Mouse (Mus musculus) intestine, embryonic 15.5 days (tissue): ENCODE results near the gene Ptprf. TPM values are rescaled to one million over a fixed set of nuclear protein-coding genes. Genes with fewer than 3 reads are reported as not detected.

Source experiments
- ATAC-seq: fragments of 200-750 bp; cut with Nextera tagmentation; 2 replicates; pipeline ENCODE4 v1.8.0; 2017; ENCODE audit warnings: moderate TSS enrichment, moderate library complexity
- H3K27ac ChIP-seq: fragments of 300-500 bp; sonication (generic); 2 replicates; pipeline ENCODE4 v1.5.1; 2015; ENCODE audit warnings: mild to moderate bottlenecking, inconsistent platforms
- H3K27me3 ChIP-seq: fragments of 300-500 bp; sonication (generic); replicated peaks from 2 replicates; pipeline ENCODE4 v1.6.1; 2015; ENCODE audit warnings: inconsistent platforms
- H3K36me3 ChIP-seq: fragments of 300-500 bp; sonication (generic); 2 replicates; pipeline ENCODE4 v1.6.1; 2015; ENCODE audit warnings: inconsistent platforms
- H3K4me1 ChIP-seq: fragments of 300-500 bp; sonication (generic); replicated peaks from 2 replicates; pipeline ENCODE4 v1.6.1; 2015; ENCODE audit warnings: inconsistent platforms
- H3K4me2 ChIP-seq: fragments of 300-500 bp; sonication (generic); replicated peaks from 2 replicates; pipeline ENCODE4 v1.6.1; 2015; ENCODE audit warnings: mild to moderate bottlenecking, inconsistent platforms
- H3K4me3 ChIP-seq: fragments of 300-500 bp; sonication (generic); replicated peaks from 2 replicates; pipeline ENCODE4 v1.5.1; 2015; ENCODE audit warnings: inconsistent platforms
- H3K9ac ChIP-seq: fragments of 300-500 bp; sonication (generic); 2 replicates; pipeline ENCODE4 v1.6.1; 2015; ENCODE audit warnings: inconsistent platforms
- H3K9me3 ChIP-seq: fragments of 300-500 bp; sonication (generic); 2 replicates; pipeline ENCODE4 v1.6.1; 2016; ENCODE audit warnings: inconsistent platforms
- WGBS: fragments of 180-500 bp; shearing (Covaris S2); methylation state at CpG from one replicate; pipeline ENCODE4 v1.1.7; 2015; 5-methylcytosine and 5-hydroxymethylcytosine counted together
- polyA plus RNA-seq: library from polyadenylated mRNA; unstranded; fragments of >200 nt; fragmentation: Nextera tagmentation; extraction: Ambion mirVana; gene quantifications from 2 replicates; pipeline ENCODE4 v1.2.1, GENCODE M21; 2015

The Ptprf gene
- polyA plus RNA-seq, 1 experiment from 2014 or later: 57.7 TPM

DNA sequence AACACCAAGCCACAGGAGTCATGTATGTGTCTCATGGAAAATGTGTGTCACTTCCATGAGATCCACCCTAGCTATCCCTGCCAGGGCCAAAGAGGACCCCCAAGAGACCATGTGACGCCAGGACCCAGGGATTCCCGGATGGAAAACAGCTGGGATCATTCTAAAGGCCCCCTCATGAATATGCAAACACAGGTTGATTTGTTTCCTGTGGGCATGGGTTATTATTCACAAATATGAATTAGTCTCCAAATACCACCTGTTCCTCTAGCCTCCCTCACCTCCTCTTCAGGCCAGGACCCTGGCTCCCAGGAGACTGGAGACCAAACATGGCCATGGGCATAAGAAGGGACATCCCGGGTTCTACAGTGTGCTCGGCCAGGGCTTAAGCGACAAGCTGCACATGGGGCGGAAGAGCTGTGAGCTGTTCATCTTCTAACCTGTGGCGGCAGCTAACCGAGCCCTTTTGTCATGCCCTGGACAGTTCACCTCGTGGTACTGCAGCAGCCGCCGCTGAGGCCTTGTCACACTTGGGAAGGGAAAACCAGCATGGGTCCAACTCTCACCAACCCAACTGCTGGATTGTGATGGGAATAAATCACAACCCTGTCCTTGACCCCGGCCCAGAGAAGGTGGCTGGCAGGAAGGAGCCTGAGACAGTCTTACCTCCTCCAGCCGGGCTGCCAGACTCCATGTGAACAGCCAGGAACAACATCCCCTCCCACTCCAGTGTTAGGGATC is 9.6 kb downstream of the Ptprf start:
- H3K36me3 ChIP-seq: 0 out of 2 replicates have a peak, but pooled peaks cover 11% of the 10 kb centered on the region
- H3K27me3 ChIP-seq: no peaks in the 10 kb centered on the region
- H3K9ac ChIP-seq: 0 out of 2 replicates have a peak overlapping the region, but pooled peaks have one; percentile 2
- 65% methylated on average over 13 of the region's 13 CpGs for WGBS
- no peak for ATAC-seq
- H3K4me3 ChIP-seq: no peak overlapping the region
- H3K9me3 ChIP-seq: no peaks in the 10 kb centered on the region
- H3K27ac ChIP-seq: 0 out of 2 replicates have a peak overlapping the region, but pooled peaks have one; percentile 15
- peaks cover 43% of the 10 kb centered on the region for H3K4me1 ChIP-seq
- H3K4me2 ChIP-seq: no peak overlapping the region

- Histone ChIP-seq H3K9me3 (no peaks in the 10 kb centered on the region), H3K4me3 (no peak overlapping the region), H3K9ac (no peak overlapping the region), H3K27me3 (no peaks in the 10 kb centered on the region), H3K27ac (no peak overlapping the region), H3K4me2 (no peak overlapping the region), H3K4me1 (peaks cover 46% of the 10 kb centered on the region), H3K36me3 (0 out of 2 replicates have a peak, but pooled peaks cover 11% of the 10 kb centered on the region)
- no peak for ATAC-seq
- WGBS: 73% methylated on average over 7 of the region's 7 CpGs
Observed at GRCm38 (mm10) chr4:118280506-118280905, 10.7 kb downstream of the Ptprf start.

DNA sequence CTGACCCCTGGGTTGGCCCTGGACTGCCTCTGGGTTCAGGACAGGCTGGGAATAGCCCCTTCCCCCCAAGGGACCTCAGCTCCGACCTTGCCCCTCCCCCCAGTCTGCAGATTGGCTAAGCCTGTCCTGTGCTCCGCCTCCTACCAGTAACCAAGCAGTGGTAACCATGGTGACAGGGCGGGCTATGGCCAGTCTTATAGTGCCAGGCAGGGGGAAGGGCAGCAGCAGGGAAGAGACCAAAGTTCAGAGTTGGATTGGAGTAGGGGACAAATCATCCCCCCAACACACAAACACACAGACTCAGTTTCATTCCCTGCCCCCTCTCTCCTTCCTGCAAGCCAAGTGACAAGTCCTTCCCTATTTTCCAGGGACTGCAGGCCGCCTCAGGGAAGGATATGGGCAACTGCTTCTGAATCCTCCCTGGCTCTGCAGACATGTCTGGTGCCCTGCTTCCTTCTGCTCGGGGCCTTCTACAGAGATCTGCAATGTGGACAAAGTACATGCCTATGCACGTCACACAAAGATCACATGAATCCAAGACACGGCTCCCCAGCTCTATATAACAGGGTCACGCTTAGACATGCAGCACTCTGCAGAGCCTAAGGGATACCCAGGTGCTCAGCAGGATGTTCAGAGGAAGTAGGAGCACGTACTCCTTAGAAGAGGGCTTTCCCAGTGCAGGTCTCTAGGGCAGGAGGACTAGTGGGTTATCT is 14.5 kb downstream of the Ptprf start:
- peak; percentile 90 for ATAC-seq
- H3K4me2 ChIP-seq: peak overlapping the region; percentile 47
- H3K36me3 ChIP-seq: peaks cover 12% of the 10 kb centered on the region; the same call in 1 of the 2 replicates
- 18% methylated on average over 9 of the region's 9 CpGs for WGBS
- peak overlapping the region; percentile 13; the same call in 1 of the 2 replicates for H3K9ac ChIP-seq
- H3K4me1 ChIP-seq: peaks cover 67% of the 10 kb centered on the region
- H3K27ac ChIP-seq: peak overlapping the region; percentile 56
- no peaks in the 10 kb centered on the region for H3K27me3 ChIP-seq
- H3K4me3 ChIP-seq: no peak overlapping the region
- H3K9me3 ChIP-seq: no peaks in the 10 kb centered on the region

GRCm38 (mm10) chr4:118275601-118276519 is 15.3 kb downstream of the Ptprf start:
- ATAC-seq: peak; percentile 44
- no peak overlapping the region; the same call in 1 of the 2 replicates for H3K4me3 ChIP-seq
- H3K4me2 ChIP-seq: peak overlapping the region; percentile 47
- peaks cover 13% of the 10 kb centered on the region; the same call in 1 of the 2 replicates for H3K36me3 ChIP-seq
- no peaks in the 10 kb centered on the region for H3K9me3 ChIP-seq
- no peaks in the 10 kb centered on the region for H3K27me3 ChIP-seq
- peaks cover 67% of the 10 kb centered on the region for H3K4me1 ChIP-seq
- peak overlapping the region; percentile 56 for H3K27ac ChIP-seq
- H3K9ac ChIP-seq: no peak overlapping the region
- 68% methylated on average over 6 of the region's 6 CpGs for WGBS

DNA sequence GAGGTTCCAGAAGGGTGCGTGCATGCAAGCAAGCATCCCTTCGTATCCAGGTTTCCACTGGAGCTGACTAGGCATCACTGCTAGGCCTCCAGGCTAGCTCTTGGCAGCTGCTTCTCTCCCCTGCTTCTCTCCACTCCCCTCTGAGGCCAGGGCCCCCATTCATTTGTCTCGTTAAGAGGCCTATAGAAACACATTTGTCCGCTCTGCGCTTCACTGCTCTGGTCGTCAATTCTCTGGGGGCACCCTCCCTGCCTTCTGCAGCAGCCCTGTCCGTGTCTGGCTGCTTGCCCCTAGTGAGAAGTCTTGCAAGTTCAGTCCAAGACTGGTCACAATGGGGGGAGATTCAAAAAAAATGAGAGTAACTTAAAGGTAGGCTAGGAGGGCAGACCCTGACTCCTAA is 16.7 kb downstream of the Ptprf start:
- Histone ChIP-seq H3K4me3 (no peak overlapping the region), H3K36me3 (peaks cover 17% of the 10 kb centered on the region; the same call in 1 of the 2 replicates), H3K4me2 (no peak overlapping the region), H3K4me1 (peaks cover 72% of the 10 kb centered on the region), H3K27ac (peak overlapping the region; percentile 17; the same call in 1 of the 2 replicates), H3K27me3 (no peaks in the 10 kb centered on the region), H3K9me3 (no peaks in the 10 kb centered on the region), H3K9ac (no peak overlapping the region)
- no peak for ATAC-seq
- 52% methylated on average over 7 of the region's 7 CpGs for WGBS

GRCm38 (mm10) chr4:118273998-118274397 is 17.2 kb downstream of the Ptprf start:
- H3K4me1 ChIP-seq: peaks cover 76% of the 10 kb centered on the region
- H3K9ac ChIP-seq: no peak overlapping the region

GRCm38 (mm10) chr4:118273545-118273944 is 17.7 kb downstream of the Ptprf start:
- Histone ChIP-seq H3K9ac (no peak overlapping the region), H3K9me3 (no peaks in the 10 kb centered on the region), H3K4me1 (peaks cover 76% of the 10 kb centered on the region), H3K27me3 (no peaks in the 10 kb centered on the region), H3K4me2 (0 out of 2 replicates have a peak overlapping the region, but pooled peaks have one; percentile 18), H3K36me3 (peaks cover 19% of the 10 kb centered on the region), H3K4me3 (no peak overlapping the region), H3K27ac (peak overlapping the region; percentile 87)
- 28% methylated on average over 5 of the region's 5 CpGs for WGBS
- ATAC-seq: peak; percentile 34

More at GRCm38 (mm10) chr4:118273998-118274397, 17.2 kb downstream of the Ptprf start:
- no peaks in the 10 kb centered on the region for H3K27me3 ChIP-seq
- peaks cover 18% of the 10 kb centered on the region for H3K36me3 ChIP-seq
- H3K9me3 ChIP-seq: no peaks in the 10 kb centered on the region
- WGBS: 72% methylated on average over 8 of the region's 8 CpGs
- H3K27ac ChIP-seq: peak overlapping the region; percentile 87; the same call in 1 of the 2 replicates
- no peak overlapping the region; the same call in 1 of the 2 replicates for H3K4me2 ChIP-seq
- H3K4me3 ChIP-seq: no peak overlapping the region
- ATAC-seq: no peak

- ATAC-seq: no peak
- no peak overlapping the region for H3K9ac ChIP-seq
- no peak overlapping the region for H3K4me3 ChIP-seq
- peak overlapping the region; percentile 87 for H3K27ac ChIP-seq
- no peaks in the 10 kb centered on the region for H3K9me3 ChIP-seq
- peak overlapping the region; percentile 46; the same call in 1 of the 2 replicates for H3K4me2 ChIP-seq
- 80% methylated on average over 3 of the region's 3 CpGs for WGBS
- H3K4me1 ChIP-seq: peaks cover 71% of the 10 kb centered on the region
- H3K36me3 ChIP-seq: peaks cover 20% of the 10 kb centered on the region
- no peaks in the 10 kb centered on the region for H3K27me3 ChIP-seq
Observed at GRCm38 (mm10) chr4:118272871-118273270, 18.3 kb downstream of the Ptprf start.

DNA sequence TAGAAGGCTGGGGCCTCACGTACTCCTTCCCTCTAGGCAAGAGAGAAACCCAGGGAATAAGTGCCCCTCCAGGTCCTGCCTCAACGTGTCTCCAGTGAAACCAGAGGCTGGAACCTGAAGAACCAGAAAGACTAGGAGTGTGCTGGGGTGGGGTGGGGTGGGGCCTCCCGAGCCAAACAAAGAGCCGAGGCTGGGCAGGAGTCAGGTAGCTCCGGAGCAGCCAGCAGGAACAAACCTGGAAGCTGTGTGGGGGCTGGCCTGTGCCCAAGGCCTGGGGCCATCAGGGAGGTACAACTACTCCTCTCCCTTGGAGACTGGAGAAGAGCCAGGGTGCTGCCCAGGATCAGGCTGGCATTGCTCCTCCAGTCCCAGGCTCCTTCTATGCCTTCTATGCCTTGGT is 18.9 kb downstream of the Ptprf start:
- no peak overlapping the region for H3K9ac ChIP-seq
- no peak overlapping the region; the same call in 1 of the 2 replicates for H3K4me3 ChIP-seq
- peak; percentile 80 for ATAC-seq
- peak overlapping the region; percentile 46; the same call in 1 of the 2 replicates for H3K4me2 ChIP-seq
- no peaks in the 10 kb centered on the region for H3K27me3 ChIP-seq
- H3K9me3 ChIP-seq: no peaks in the 10 kb centered on the region
- H3K4me1 ChIP-seq: peaks cover 65% of the 10 kb centered on the region
- 49% methylated on average over 5 of the region's 5 CpGs for WGBS
- peaks cover 22% of the 10 kb centered on the region for H3K36me3 ChIP-seq
- peak overlapping the region; percentile 87 for H3K27ac ChIP-seq

GRCm38 (mm10) chr4:118271556-118272074 is 19.6 kb downstream of the Ptprf start:
- 77% methylated on average over 9 of the region's 9 CpGs for WGBS
- no peak for ATAC-seq
- H3K9ac ChIP-seq: no peak overlapping the region
- no peak overlapping the region for H3K4me3 ChIP-seq
- peaks cover 60% of the 10 kb centered on the region for H3K4me1 ChIP-seq
- H3K27me3 ChIP-seq: no peaks in the 10 kb centered on the region
- peak overlapping the region; percentile 87 for H3K27ac ChIP-seq
- peak overlapping the region; percentile 19; the same call in 1 of the 2 replicates for H3K4me2 ChIP-seq
- peaks cover 22% of the 10 kb centered on the region for H3K36me3 ChIP-seq
- H3K9me3 ChIP-seq: no peaks in the 10 kb centered on the region

- Histone ChIP-seq H3K9ac (no peak overlapping the region), H3K4me3 (no peak overlapping the region), H3K27me3 (no peaks in the 10 kb centered on the region), H3K27ac (peak overlapping the region; percentile 33; the same call in 1 of the 2 replicates), H3K36me3 (peaks cover 22% of the 10 kb centered on the region), H3K4me1 (peaks cover 60% of the 10 kb centered on the region), H3K4me2 (no peak overlapping the region), H3K9me3 (no peaks in the 10 kb centered on the region)
- ATAC-seq: no peak
- WGBS: 98% methylated on average over 3 of the region's 3 CpGs
Observed at GRCm38 (mm10) chr4:118270706-118271105, 20.5 kb downstream of the Ptprf start.
